Mouse (Mus musculus): ENCODE results near the gene H60c. TPM values are rescaled to one million over a fixed set of nuclear protein-coding genes. Genes with fewer than 3 reads are reported as not detected.
"Not testable (repeated sequence)": the region's sequence is repeated elsewhere in the genome, so short reads cannot be mapped to it uniquely, and the experiment has no call there.

The H60c gene
- total RNA-seq (2015; ENCODE audit: low replicate concordance) (not detected in 2 replicates), total RNA-seq (2017; ENCODE audit: low replicate concordance) (0.70 TPM in 1 of 2 replicates, not detected in the other)

- ATAC-seq (replicated peaks; ENCODE audit: low FRiP score, poor library complexity, severe bottlenecking), result no peak
Observed at GRCm38 (mm10) chr10:3267671-3268070, at the start of gene H60c. H60c (minus strand) TSS chr10:3267771.

- ATAC-seq (replicated peaks; ENCODE audit: low FRiP score, poor library complexity, severe bottlenecking), result no peak
Observed at GRCm38 (mm10) chr10:3308821-3309206, 41.2 kb upstream of the H60c start.

GRCm38 (mm10) chr10:3308180-3308820 is 40.7 kb upstream of the H60c start:
- no peak for ATAC-seq (replicated peaks; ENCODE audit: low FRiP score, poor library complexity, severe bottlenecking)

GRCm38 (mm10) chr10:3307752-3308151 is 40.2 kb upstream of the H60c start:
- no peak for ATAC-seq (replicated peaks; ENCODE audit: low FRiP score, poor library complexity, severe bottlenecking)

- no peak for ATAC-seq (replicated peaks; ENCODE audit: low FRiP score, poor library complexity, severe bottlenecking)
Observed at GRCm38 (mm10) chr10:3293969-3294368, 26.4 kb upstream of the H60c start.

GRCm38 (mm10) chr10:3281047-3281446 is 13.5 kb upstream of the H60c start:
- ATAC-seq (replicated peaks; ENCODE audit: low FRiP score, poor library complexity, severe bottlenecking), result no peak

- ATAC-seq (replicated peaks; ENCODE audit: low FRiP score, poor library complexity, severe bottlenecking), result no peak
Observed at GRCm38 (mm10) chr10:3274065-3274464, 6.5 kb upstream of the H60c start.

- no peak for ATAC-seq (replicated peaks; ENCODE audit: low FRiP score, poor library complexity, severe bottlenecking)
Observed at GRCm38 (mm10) chr10:3271036-3271435, 3.5 kb upstream of the H60c start.

GRCm38 (mm10) chr10:3266729-3267128 is 842 bp downstream of the H60c start:
- ATAC-seq (replicated peaks; ENCODE audit: low FRiP score, poor library complexity, severe bottlenecking), result no peak

- ATAC-seq (replicated peaks; ENCODE audit: low FRiP score, poor library complexity, severe bottlenecking), result no peak
Observed at GRCm38 (mm10) chr10:3262784-3263183, 4.8 kb downstream of the H60c start.

- ATAC-seq (replicated peaks; ENCODE audit: low FRiP score, poor library complexity, severe bottlenecking), result no peak
Observed at GRCm38 (mm10) chr10:3257391-3257790, 10.2 kb downstream of the H60c start.

- not testable (repeated sequence) for ATAC-seq (replicated peaks; ENCODE audit: low FRiP score, poor library complexity, severe bottlenecking)
Observed at GRCm38 (mm10) chr10:3238436-3238835, 29.1 kb downstream of the H60c start.

GRCm38 (mm10) chr10:3236638-3237270 is 30.8 kb downstream of the H60c start:
- no peak for ATAC-seq (replicated peaks; ENCODE audit: low FRiP score, poor library complexity, severe bottlenecking)

- no peak for ATAC-seq (replicated peaks; ENCODE audit: low FRiP score, poor library complexity, severe bottlenecking)
Observed at GRCm38 (mm10) chr10:3228447-3229195, 39.0 kb downstream of the H60c start.

Other genes starting within 250 kb of the H60c start
- gene Ppp1r14c, start 98.3 kb upstream of the H60c start, total RNA-seq (2015; ENCODE audit: low replicate concordance), result not detected in 2 replicates
- gene Ppp1r14c, start 98.3 kb upstream of the H60c start, total RNA-seq (2017; ENCODE audit: low replicate concordance), result not detected in 2 replicates

All from erythroblast, adult 5-6 weeks (primary cell).